Mouse (Mus musculus): ENCODE measurements around the gene Myl12a. TPM values are rescaled to one million over a fixed set of nuclear protein-coding genes. Genes with fewer than 3 reads are reported as not detected.

Myl12a gene
- total RNA-seq, 2 experiments from 2014 or later: 47.2 to 48.0 TPM

GRCm38 (mm10) chr17:71013105-71013504, 10.4 kb upstream of the Myl12a start:
- DNase-seq (ENCODE audit: low spot score in 2 of 2): no peak
- intact Hi-C loops (cut with DNase I): no loop called here

DNA sequence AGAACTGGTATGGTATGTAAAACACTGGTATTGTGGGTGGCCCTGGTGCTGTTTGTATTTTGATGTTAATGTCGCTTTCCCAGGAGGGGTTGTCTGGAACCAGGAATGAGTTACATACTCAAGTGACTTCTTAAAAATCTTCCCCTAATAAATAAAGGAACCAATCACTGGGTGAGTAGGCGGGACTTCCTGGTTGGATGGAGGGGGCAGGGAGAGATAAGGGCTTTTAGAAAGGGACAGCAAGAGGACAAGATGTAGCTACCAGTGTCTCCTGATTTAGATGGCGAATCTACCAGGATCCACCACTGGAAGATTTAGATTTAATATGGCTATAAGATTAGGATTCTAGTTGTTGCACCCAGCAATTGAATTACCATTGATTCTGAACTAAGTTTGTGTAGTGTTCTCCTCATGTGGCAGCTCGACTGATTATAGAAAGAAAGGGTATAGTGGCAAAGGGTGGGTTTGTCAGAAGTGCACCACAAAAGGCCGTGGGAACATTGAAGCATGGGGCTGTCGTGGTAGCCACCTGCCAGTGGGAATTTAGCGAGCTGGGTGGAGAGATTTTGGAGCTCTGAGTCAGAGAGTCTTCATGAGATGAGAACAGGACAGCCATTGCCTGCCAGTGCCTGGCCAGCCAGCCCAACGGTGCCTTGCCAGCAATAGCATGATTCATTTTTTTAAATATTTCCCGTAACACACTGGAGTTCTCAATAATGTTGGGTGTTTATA, 9.4 kb upstream of the Myl12a start:
- no peak for DNase-seq (ENCODE audit: low spot score in 2 of 2)
- intact Hi-C loops (cut with DNase I): no loop called here

DNA sequence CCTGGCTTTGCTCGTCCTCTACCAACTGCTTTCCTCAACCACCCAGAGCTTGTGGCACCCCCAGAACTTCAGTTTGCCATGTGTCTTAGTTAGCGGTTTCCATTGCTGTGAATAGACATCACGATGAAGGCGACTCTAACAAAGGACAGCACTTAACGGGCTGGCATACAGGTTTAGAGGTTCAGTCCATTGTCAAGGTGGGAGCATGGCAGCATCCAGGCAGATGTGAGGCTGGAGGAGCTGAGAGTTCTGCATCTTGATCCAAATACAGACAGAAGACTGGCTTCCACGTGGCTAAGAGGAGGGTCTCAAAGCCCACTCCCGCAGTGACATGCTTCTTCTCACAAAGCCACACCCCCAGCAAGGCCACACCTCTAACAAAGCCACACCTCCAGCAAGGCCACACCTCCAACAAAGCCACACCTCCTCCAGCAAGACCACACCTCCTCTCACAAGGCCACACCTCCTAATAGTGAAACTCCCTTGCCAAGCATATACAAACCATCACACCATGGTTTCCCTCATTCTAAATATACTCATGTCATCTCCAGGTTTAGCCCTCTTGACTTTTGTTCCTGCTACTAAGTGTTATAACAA, 8.1 kb upstream of the Myl12a start:
- intact Hi-C loops (cut with DNase I): no loop called here
- no peak for DNase-seq (ENCODE audit: low spot score in 2 of 2)

DNA sequence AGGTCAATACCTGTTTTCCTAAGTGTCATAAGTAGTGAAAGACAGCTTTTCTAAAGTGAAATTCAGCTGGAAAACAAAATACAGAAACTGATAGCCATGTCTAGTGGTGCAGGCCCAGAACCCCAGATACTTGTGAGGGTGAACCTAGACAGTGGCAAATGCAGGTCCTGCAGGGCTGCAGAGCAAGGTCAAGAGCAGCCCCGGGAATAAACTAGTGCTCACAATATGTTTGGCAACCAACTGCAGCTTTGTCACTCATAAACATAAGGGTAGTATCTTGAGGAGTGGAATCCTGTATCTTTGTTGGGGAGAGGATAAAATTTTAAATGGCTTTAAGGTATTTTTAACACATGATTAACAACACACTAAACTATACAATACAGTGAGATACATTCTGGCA, 7.1 kb upstream of the Myl12a start:
- intact Hi-C loops (cut with DNase I): loop anchor here (10.0 kb wide), 1 partner anchor 175 kb away; the partner anchor contains the start of gene Lpin2
- no peak for DNase-seq (ENCODE audit: low spot score in 2 of 2)

- no peak for DNase-seq (ENCODE audit: low spot score in 2 of 2)
- intact Hi-C loops (cut with DNase I): loop anchor here (10.0 kb wide), 1 partner anchor 176 kb away; the partner anchor contains the start of gene Lpin2
These were observed 6.0 kb upstream of the Myl12a start for GRCm38 (mm10) chr17:71008676-71009075.

GRCm38 (mm10) chr17:71006976-71007375, 4.3 kb upstream of the Myl12a start:
- no peak for DNase-seq (ENCODE audit: low spot score in 2 of 2)
- intact Hi-C loops (cut with DNase I): loop anchor here (10.0 kb wide), 1 partner anchor 178 kb away; the partner anchor contains the start of gene Lpin2

GRCm38 (mm10) chr17:71004186-71004960, 1.7 kb upstream of the Myl12a start:
- peak in 1 of 2 experiments; percentile 29 for DNase-seq (ENCODE audit: low spot score in 2 of 2)
- intact Hi-C loops (cut with DNase I): loop anchor here (10.0 kb wide), 1 partner anchor 180 kb away; the partner anchor contains the start of gene Lpin2

GRCm38 (mm10) chr17:71003721-71004120, 1.0 kb upstream of the Myl12a start:
- intact Hi-C loops (cut with DNase I): loop anchor here (10.0 kb wide), 1 partner anchor 181 kb away; the partner anchor contains the start of gene Lpin2

DNA sequence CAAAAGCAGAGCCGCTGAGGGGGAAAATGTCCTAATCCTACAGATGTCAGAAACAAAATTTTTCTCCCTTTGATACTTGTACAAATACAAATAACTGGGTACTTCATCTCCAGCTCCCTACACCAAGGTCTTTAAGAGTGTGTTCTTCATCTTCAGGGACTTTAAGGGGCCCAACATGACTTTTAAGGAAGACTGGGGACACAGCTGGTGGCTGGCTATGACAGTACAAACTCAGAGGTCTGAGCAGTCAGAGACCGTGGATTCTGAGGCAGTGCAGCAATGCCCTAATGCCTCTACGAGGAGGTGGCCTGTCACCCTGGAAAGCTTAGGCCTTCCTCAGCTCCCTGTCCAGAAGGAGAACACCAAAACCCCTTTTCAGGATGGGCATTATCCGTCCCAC, 434 bp upstream of the Myl12a start:
- DNase-seq (ENCODE audit: low spot score in 2 of 2): no peak
- intact Hi-C loops (cut with DNase I): loop anchor here (10.0 kb wide), 1 partner anchor 182 kb away; the partner anchor contains the start of gene Lpin2

More at GRCm38 (mm10) chr17:71003721-71004120, 1.0 kb upstream of the Myl12a start:
- no peak for DNase-seq (ENCODE audit: low spot score in 2 of 2)

DNA sequence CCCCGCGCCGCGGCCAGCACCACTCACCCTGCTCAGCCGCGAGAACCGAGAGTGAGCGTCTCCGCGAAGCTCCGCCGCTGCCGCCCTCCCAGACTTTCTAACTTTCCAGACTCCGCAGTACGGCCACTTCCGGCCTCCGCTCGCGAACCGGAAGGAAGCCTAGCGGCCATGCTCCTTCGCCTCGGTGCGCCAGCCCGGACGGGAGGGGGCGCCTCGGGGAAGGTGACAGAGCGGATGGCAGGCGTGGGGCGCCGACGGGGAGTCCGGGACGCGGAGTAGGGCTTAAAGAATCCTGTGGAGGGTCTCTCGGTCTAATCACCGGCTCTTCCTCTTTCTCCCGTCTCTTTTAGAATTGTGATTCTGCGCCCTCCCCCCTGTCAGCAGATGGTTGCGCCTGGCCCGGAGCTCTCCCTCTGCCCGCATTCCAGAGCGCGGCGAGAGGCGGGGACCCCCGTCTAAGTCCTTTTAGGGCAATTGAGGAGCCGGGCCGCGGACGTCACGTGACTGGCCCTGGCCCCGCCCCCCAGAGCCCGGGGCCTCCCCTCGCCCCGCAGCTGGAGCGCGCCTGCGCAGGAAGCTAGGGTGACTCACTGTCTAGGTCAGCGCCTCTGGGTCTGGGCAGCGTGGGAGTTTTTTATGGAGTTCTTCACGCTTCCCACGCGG, 466 bp downstream of the Myl12a start, which contains the start of gene Myom1:
Gene Myom1 (plus strand): TSS at position 553 of the 663 bp plus-strand sequence.
- DNase-seq (ENCODE audit: low spot score in 2 of 2): peak; percentile 96 to 97
- intact Hi-C loops (cut with DNase I): loop anchor here (10.0 kb wide), 1 partner anchor 183 kb away; the partner anchor contains the start of gene Lpin2

DNA sequence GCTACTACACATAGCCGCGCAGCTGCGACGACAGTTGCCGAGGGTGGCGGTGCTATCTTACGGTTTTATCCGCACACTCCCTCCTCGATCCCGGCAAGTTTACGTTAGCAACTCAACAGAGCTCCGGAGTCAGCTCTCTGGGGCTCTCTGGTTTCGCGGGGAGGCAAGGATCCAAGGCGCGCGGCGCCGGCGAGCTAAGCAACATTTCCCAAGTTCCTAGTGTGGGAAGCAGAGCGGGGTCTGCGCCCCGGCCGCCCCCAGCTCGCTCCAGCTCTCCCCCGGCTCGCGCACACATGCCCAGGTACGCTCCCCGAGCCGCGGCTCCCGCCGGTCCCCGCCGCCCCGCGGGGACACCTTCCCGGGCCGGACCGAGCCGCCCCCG, 988 bp downstream of the Myl12a start:
- peak in 1 of 2 experiments; percentile 23 for DNase-seq (ENCODE audit: low spot score in 2 of 2)
- intact Hi-C loops (cut with DNase I): loop anchor here (10.0 kb wide), 1 partner anchor 183 kb away; the partner anchor contains the start of gene Lpin2

GRCm38 (mm10) chr17:71001067-71001466, 1.6 kb downstream of the Myl12a start:
- DNase-seq (ENCODE audit: low spot score in 2 of 2): no peak
- intact Hi-C loops (cut with DNase I): loop anchor here (10.0 kb wide), 1 partner anchor 184 kb away; the partner anchor contains the start of gene Lpin2

- no peak for DNase-seq (ENCODE audit: low spot score in 2 of 2)
- intact Hi-C loops (cut with DNase I): loop anchor here (10.0 kb wide), 1 partner anchor 185 kb away; the partner anchor contains the start of gene Lpin2
These were observed 2.4 kb downstream of the Myl12a start for GRCm38 (mm10) chr17:71000255-71000654.

- intact Hi-C loops (cut with DNase I): no loop called here
These were observed 3.5 kb downstream of the Myl12a start for GRCm38 (mm10) chr17:70999187-70999586.

DNA sequence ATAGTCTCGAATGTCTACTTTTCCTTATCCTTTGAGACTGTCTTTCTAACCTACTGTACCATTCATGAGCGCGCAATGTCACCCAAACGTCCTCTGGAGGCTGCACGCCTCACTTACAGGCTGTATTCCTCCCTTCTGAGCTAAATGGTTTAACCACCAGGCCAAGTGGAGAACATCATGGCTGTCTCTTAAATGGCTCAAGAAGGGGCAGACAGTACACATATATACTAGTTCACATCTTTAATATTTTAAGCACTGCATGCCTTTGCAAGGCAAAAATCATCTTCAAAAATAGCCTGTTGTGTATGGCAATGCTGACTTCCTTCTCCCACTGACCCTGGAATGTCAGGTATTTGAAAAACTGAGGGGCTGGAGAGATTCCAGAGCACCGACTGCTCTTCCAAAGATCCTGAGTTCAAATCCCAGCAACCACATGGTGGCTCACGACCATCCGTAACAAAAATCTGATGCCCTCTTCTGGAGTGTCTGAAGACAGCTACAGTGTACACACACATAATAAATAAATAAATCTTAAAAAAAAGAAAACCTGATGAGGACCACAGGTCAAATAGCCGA, 4.2 kb downstream of the Myl12a start:
- intact Hi-C loops (cut with DNase I): no loop called here
- DNase-seq (ENCODE audit: low spot score in 2 of 2): no peak

More at GRCm38 (mm10) chr17:70999187-70999586, 3.5 kb downstream of the Myl12a start:
- no peak for DNase-seq (ENCODE audit: low spot score in 2 of 2)

GRCm38 (mm10) chr17:70997836-70998235, 4.8 kb downstream of the Myl12a start:
- DNase-seq (ENCODE audit: low spot score in 2 of 2): no peak
- intact Hi-C loops (cut with DNase I): no loop called here

DNA sequence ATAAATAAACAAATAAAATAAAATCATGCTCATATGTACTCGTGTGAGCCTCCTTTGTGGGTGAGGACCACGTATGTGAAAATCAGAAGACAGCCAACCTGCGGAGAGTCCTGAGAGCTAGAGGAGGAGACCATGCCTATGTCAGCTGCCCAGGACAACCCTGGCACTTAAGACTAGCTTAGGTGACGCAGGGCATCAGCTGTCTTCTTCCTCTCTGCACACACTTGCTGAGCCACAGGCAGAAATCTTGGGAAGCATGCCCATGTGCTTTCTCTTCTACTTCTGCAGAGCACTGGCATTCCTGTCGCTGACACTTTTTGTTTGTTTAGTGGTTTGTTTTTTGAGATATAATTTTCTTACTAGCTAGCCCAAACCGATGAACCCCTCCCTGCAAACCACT, 7.1 kb downstream of the Myl12a start:
- no peak for DNase-seq (ENCODE audit: low spot score in 2 of 2)
- intact Hi-C loops (cut with DNase I): no loop called here

DNA sequence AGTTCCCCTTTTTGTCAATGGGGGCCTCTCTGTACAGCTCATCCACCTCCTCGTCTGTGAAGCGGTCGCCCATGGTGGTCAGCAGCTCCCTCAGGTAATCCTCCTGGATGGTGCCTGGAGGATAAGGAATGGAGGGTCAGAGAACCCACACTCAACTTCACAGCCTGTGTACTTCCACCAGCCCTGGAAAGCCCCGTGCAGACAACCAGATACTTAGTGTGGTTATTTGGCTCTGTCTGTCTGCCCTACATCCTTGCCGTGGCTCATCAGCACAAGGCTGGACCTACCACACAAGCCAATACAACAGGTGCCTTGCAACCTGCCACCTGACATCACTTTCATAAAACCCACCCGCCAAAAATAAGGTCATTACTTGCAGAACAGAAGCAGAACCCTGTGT, 8.0 kb downstream of the Myl12a start:
- DNase-seq (ENCODE audit: low spot score in 2 of 2): no peak
- intact Hi-C loops (cut with DNase I): no loop called here

- intact Hi-C loops (cut with DNase I): no loop called here
- no peak for DNase-seq (ENCODE audit: low spot score in 2 of 2)
These were observed 9.3 kb downstream of the Myl12a start for GRCm38 (mm10) chr17:70993385-70993807.

All from left cerebral cortex, postnatal 14 days (tissue).